Mouse (Mus musculus) MEL (cell line): ENCODE data around the gene Aldh1a7.

Source experiments
- CTCF ChIP-seq, 3 experiments: IDR thresholded peaks in 2 of 3; conservative IDR thresholded peaks in 1 of 3; 2 replicates each; pipeline ENCODE4 v1.5.1; 2011 to 2012; ENCODE audit warnings: low read length in 3 of 3, low read depth in 2 of 3, mild to moderate bottlenecking in 2 of 3, improper control_type of control experiment in 1 of 3, inconsistent platforms in 1 of 3, mixed read lengths in 1 of 3, moderate library complexity in 1 of 3; ENCODE audit not compliant: control insufficient read depth in 1 of 3, insufficient read depth in 1 of 3, poor library complexity in 1 of 3, severe bottlenecking in 1 of 3
- EP300 ChIP-seq, 2 experiments: IDR thresholded peaks; 2 replicates each; pipeline ENCODE4 v1.6.1; 2011; ENCODE audit warnings: improper control_type of control experiment in 2 of 2, low read length in 2 of 2, low read depth in 1 of 2, mild to moderate bottlenecking in 1 of 2
- JUND ChIP-seq: IDR thresholded peaks from 2 replicates; pipeline ENCODE4 v1.6.1; 2011; ENCODE audit warnings: low read depth, mild to moderate bottlenecking, improper control_type of control experiment, low read length
- KAT2A ChIP-seq: conservative IDR thresholded peaks from 2 replicates; pipeline ENCODE4 v1.6.1; 2012; ENCODE audit warnings: low read depth, low read length, improper control_type of control experiment, inconsistent platforms
- MAX ChIP-seq: IDR thresholded peaks from 2 replicates; pipeline ENCODE4 v1.6.1; 2011; ENCODE audit warnings: low read length, improper control_type of control experiment
- POLR2A ChIP-seq, 2 experiments: IDR thresholded peaks; 2 replicates each; pipeline ENCODE4 v1.6.1; 2011 to 2012; ENCODE audit warnings: low read length in 2 of 2, mild to moderate bottlenecking in 2 of 2, control low read depth in 1 of 2, improper control_type of control experiment in 1 of 2, low read depth in 1 of 2, moderate library complexity in 1 of 2; ENCODE audit not compliant: control insufficient read depth in 1 of 2, insufficient read depth in 1 of 2, poor library complexity in 1 of 2
- USF1 ChIP-seq: IDR thresholded peaks from 2 replicates; pipeline ENCODE4 v1.6.1; 2014; ENCODE audit warnings: low read depth, mild to moderate bottlenecking, inconsistent platforms, low read length, improper control_type of control experiment, moderate library complexity
- USF2 ChIP-seq, 2 experiments: IDR thresholded peaks; 2 replicates each; pipeline ENCODE4 v1.6.1; 2011 to 2012; ENCODE audit warnings: improper control_type of control experiment in 2 of 2, low read length in 2 of 2, borderline replicate concordance in 1 of 2, inconsistent platforms in 1 of 2, low read depth in 1 of 2, mild to moderate bottlenecking in 1 of 2; ENCODE audit not compliant: insufficient read depth in 1 of 2

- TF ChIP-seq MAX (no peak), CTCF (IDR thresholded peaks at IDR 0.05 in 2 of 3, conservative IDR thresholded peaks at IDR 0.05 in 1 of 3; ENCODE audit: control insufficient read depth in 1 of 3, insufficient read depth in 1 of 3, low read depth in 2 of 3, low read length in 3 of 3, poor library complexity in 1 of 3, severe bottlenecking in 1 of 3) (no peak), POLR2A (IDR thresholded peaks at IDR 0.05; ENCODE audit: control insufficient read depth in 1 of 2, insufficient read depth in 1 of 2, low read depth in 1 of 2, low read length in 2 of 2, poor library complexity in 1 of 2) (no peak), JUND (no peak), EP300 (IDR thresholded peaks at IDR 0.05; ENCODE audit: low read depth in 1 of 2, low read length in 2 of 2) (no peak), KAT2A (no peak), USF1 (no peak), USF2 (IDR thresholded peaks at IDR 0.05; ENCODE audit: borderline replicate concordance in 1 of 2, insufficient read depth in 1 of 2, low read depth in 1 of 2, low read length in 2 of 2) (no peak)
Measured at GRCm38 (mm10) chr19:20744630-20745029, 17.3 kb upstream of the Aldh1a7 start.
